Mouse (Mus musculus) C2C12 (cell line): Measurements from ENCODE around the gene Blcap.

Experiments used
- CEBPB ChIP-seq: IDR thresholded peaks from one replicate; pipeline ENCODE4 v1.6.1; 2011; ENCODE audit warnings: low read depth, mild to moderate bottlenecking, control low read depth, moderate library complexity
- CTCF ChIP-seq: IDR thresholded peaks from one replicate; pipeline ENCODE4 v1.5.1; 2011; ENCODE audit not compliant: control insufficient read depth, insufficient read depth, insufficient read length

DNA sequence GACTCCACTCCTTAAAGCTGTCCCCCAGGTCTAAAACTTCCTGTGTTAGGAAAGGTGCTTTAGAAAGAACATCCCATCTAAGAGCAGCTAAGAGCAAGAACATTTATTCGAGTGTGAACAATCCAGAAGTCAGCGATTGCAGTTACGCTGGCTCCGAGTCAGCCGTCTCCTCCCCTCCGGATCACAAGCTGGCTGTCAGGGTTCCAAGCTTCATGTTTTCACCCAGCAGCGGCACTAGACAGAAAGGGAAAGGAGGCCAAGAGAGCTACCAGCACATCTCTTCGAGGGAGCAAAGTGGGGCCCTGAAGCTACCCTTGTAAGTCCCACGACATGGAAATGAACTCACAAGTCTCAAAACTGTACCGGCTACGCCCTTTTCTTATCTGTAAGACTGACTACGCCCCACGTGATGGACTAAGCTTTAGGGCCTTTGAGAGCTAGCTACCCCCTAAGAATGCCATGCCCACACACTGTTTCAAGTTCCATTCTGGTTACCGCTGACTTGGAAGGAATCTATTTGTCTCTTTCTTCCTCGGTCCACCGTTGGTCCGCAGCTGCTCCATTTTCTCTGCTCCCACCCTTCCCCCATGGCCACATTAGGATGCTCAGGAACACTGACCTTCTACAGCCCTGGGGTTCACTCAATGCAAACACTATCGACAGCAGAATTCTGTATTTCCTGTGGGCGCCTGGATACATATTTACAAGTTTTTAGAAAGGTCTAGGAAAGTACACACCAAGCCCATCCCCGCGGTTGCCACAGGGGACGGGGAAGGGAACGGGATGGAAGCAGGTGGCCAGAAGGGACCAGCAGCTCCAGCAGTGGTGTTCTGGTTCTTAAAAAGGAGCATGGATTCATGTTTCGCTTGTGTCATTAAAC is 30.8 kb downstream of the Blcap start:
- no peak for TF ChIP-seq CTCF
- TF ChIP-seq CEBPB, result no peak
